Mouse (Mus musculus): ENCODE results near the gene Slc35g2. TPM values are rescaled to one million over a fixed set of nuclear protein-coding genes. Genes with fewer than 3 reads are reported as not detected.
A peak's percentile ranks its signal among the peaks of the same experiment; 100 is the strongest.

Gene Slc35g2
- polyA plus RNA-seq, 1 experiment from 2014 or later: 21.9 TPM

GRCm38 (mm10) chr9:100548313-100548712 lies 22.6 kb downstream of the Slc35g2 start:
- Histone ChIP-seq H3K4me2 (no peak overlapping the region), H3K4me1 (replicated peaks) (peaks cover 22% of the 10 kb centered on the region), H3K27me3 (no peaks in the 10 kb centered on the region), H3K9ac (no peak overlapping the region), H3K4me3 (no peak overlapping the region), H3K9me3 (peaks cover 5% of the 10 kb centered on the region; the same call in 1 of the 2 replicates), H3K36me3 (peaks cover 26% of the 10 kb centered on the region), H3K27ac (replicated peaks) (no peak overlapping the region)
- no peak for ATAC-seq (ENCODE audit: low FRiP score, low read depth)
- WGBS: 92% methylated on average over 2 of the region's 2 CpGs

GRCm38 (mm10) chr9:100546594-100546910 lies 24.3 kb downstream of the Slc35g2 start:
- peaks cover 16% of the 10 kb centered on the region for H3K36me3 ChIP-seq
- no peaks in the 10 kb centered on the region for H3K27me3 ChIP-seq
- H3K9ac ChIP-seq: peak overlapping the region; percentile 66
- H3K9me3 ChIP-seq: peaks cover 5% of the 10 kb centered on the region; the same call in 1 of the 2 replicates
- ATAC-seq (ENCODE audit: low FRiP score, low read depth): peak; percentile 20
- peak overlapping the region; percentile 89 for H3K4me3 ChIP-seq
- H3K4me2 ChIP-seq: peak overlapping the region; percentile 82
- H3K27ac ChIP-seq (replicated peaks): peak overlapping the region; percentile 95
- 12% methylated on average over 9 of the region's 9 CpGs for WGBS
- H3K4me1 ChIP-seq (replicated peaks): peaks cover 23% of the 10 kb centered on the region

GRCm38 (mm10) chr9:100545715-100546593 lies 24.9 kb downstream of the Slc35g2 start, which contains the start of gene Nck1:
Gene Nck1 (minus strand): TSS chr9:100546134.
- Histone ChIP-seq H3K4me1 (replicated peaks) (peaks cover 23% of the 10 kb centered on the region), H3K27ac (replicated peaks) (peak within 1 kb of the TSS; percentile 95), H3K4me3 (peak within 1 kb of the TSS; percentile 89), H3K27me3 (no peaks in the 10 kb centered on the region), H3K9me3 (peaks cover 5% of the 10 kb centered on the region; the same call in 1 of the 2 replicates), H3K9ac (peak within 1 kb of the TSS; percentile 81), H3K4me2 (peak within 1 kb of the TSS; percentile 82), H3K36me3 (peaks cover 12% of the 10 kb centered on the region)
- under 1% methylated on average over 88 of the region's 93 CpGs for WGBS
- peak; percentile 100 for ATAC-seq (ENCODE audit: low FRiP score, low read depth)

GRCm38 (mm10) chr9:100544948-100545714 lies 25.8 kb downstream of the Slc35g2 start:
- H3K4me3 ChIP-seq: peak overlapping the region; percentile 89
- H3K4me2 ChIP-seq: peak overlapping the region; percentile 80
- H3K27ac ChIP-seq (replicated peaks): peak overlapping the region; percentile 95
- H3K27me3 ChIP-seq: no peaks in the 10 kb centered on the region
- H3K9me3 ChIP-seq: peaks cover 5% of the 10 kb centered on the region; the same call in 1 of the 2 replicates
- H3K4me1 ChIP-seq (replicated peaks): peaks cover 23% of the 10 kb centered on the region
- peak overlapping the region; percentile 81 for H3K9ac ChIP-seq
- peaks cover 12% of the 10 kb centered on the region for H3K36me3 ChIP-seq
- under 1% methylated on average over 32 of the region's 38 CpGs for WGBS
- ATAC-seq (ENCODE audit: low FRiP score, low read depth): no peak; the same call in 1 of the 2 replicates

GRCm38 (mm10) chr9:100535618-100536262 lies 35.1 kb downstream of the Slc35g2 start:
- WGBS: 86% methylated on average over 2 of the region's 2 CpGs
- H3K9me3 ChIP-seq: no peaks in the 10 kb centered on the region
- H3K4me2 ChIP-seq: no peak overlapping the region
- H3K4me3 ChIP-seq: no peak overlapping the region
- no peaks in the 10 kb centered on the region for H3K27me3 ChIP-seq
- ATAC-seq (ENCODE audit: low FRiP score, low read depth): no peak
- 0 out of 2 replicates have a peak, but pooled peaks cover 7% of the 10 kb centered on the region for H3K4me1 ChIP-seq (replicated peaks)
- no peaks in the 10 kb centered on the region for H3K36me3 ChIP-seq
- H3K9ac ChIP-seq: no peak overlapping the region
- H3K27ac ChIP-seq (replicated peaks): no peak overlapping the region

- Histone ChIP-seq H3K9ac (no peak overlapping the region), H3K27me3 (no peaks in the 10 kb centered on the region), H3K27ac (replicated peaks) (no peak overlapping the region), H3K4me2 (no peak overlapping the region), H3K4me3 (no peak overlapping the region), H3K9me3 (no peaks in the 10 kb centered on the region), H3K4me1 (replicated peaks) (0 out of 2 replicates have a peak, but pooled peaks cover 7% of the 10 kb centered on the region), H3K36me3 (no peaks in the 10 kb centered on the region)
- no peak for ATAC-seq (ENCODE audit: low FRiP score, low read depth)
- 95% methylated on average over 3 of the region's 3 CpGs for WGBS
These were observed 36.2 kb downstream of the Slc35g2 start for GRCm38 (mm10) chr9:100534686-100535085.

GRCm38 (mm10) chr9:100532847-100533505 lies 37.9 kb downstream of the Slc35g2 start:
- Histone ChIP-seq H3K4me3 (no peak overlapping the region), H3K27ac (replicated peaks) (no peak overlapping the region), H3K4me2 (no peak overlapping the region), H3K4me1 (replicated peaks) (0 out of 2 replicates have a peak, but pooled peaks cover 7% of the 10 kb centered on the region), H3K27me3 (no peaks in the 10 kb centered on the region), H3K9me3 (no peaks in the 10 kb centered on the region), H3K9ac (no peak overlapping the region), H3K36me3 (0 out of 2 replicates have a peak, but pooled peaks cover 2% of the 10 kb centered on the region)
- WGBS: 77% methylated on average over 3 of the region's 3 CpGs
- no peak for ATAC-seq (ENCODE audit: low FRiP score, low read depth)

GRCm38 (mm10) chr9:100531296-100531695 lies 39.6 kb downstream of the Slc35g2 start:
- no peak overlapping the region for H3K9ac ChIP-seq
- no peak for ATAC-seq (ENCODE audit: low FRiP score, low read depth)
- H3K9me3 ChIP-seq: no peaks in the 10 kb centered on the region
- H3K4me3 ChIP-seq: no peak overlapping the region
- WGBS: 69% methylated on average over 1 of the region's 1 CpGs
- 0 out of 2 replicates have a peak, but pooled peaks cover 7% of the 10 kb centered on the region for H3K4me1 ChIP-seq (replicated peaks)
- H3K27me3 ChIP-seq: no peaks in the 10 kb centered on the region
- no peak overlapping the region for H3K27ac ChIP-seq (replicated peaks)
- H3K36me3 ChIP-seq: 0 out of 2 replicates have a peak, but pooled peaks cover 2% of the 10 kb centered on the region
- H3K4me2 ChIP-seq: no peak overlapping the region

GRCm38 (mm10) chr9:100525225-100525624 lies 45.7 kb downstream of the Slc35g2 start:
- Histone ChIP-seq H3K4me2 (no peak overlapping the region), H3K27ac (replicated peaks) (no peak overlapping the region), H3K27me3 (no peaks in the 10 kb centered on the region), H3K4me3 (no peak overlapping the region), H3K9me3 (no peaks in the 10 kb centered on the region), H3K4me1 (replicated peaks) (no peaks in the 10 kb centered on the region), H3K9ac (no peak overlapping the region), H3K36me3 (0 out of 2 replicates have a peak, but pooled peaks cover 2% of the 10 kb centered on the region)
- no peak for ATAC-seq (ENCODE audit: low FRiP score, low read depth)
- WGBS: 96% methylated on average over 2 of the region's 2 CpGs

GRCm38 (mm10) chr9:100522029-100522428 lies 48.9 kb downstream of the Slc35g2 start:
- no peak for ATAC-seq (ENCODE audit: low FRiP score, low read depth)
- H3K9ac ChIP-seq: no peak overlapping the region
- H3K4me3 ChIP-seq: no peak overlapping the region
- no peak overlapping the region for H3K4me2 ChIP-seq
- H3K27me3 ChIP-seq: no peaks in the 10 kb centered on the region
- WGBS: 86% methylated on average over 2 of the region's 2 CpGs
- H3K9me3 ChIP-seq: no peaks in the 10 kb centered on the region
- H3K4me1 ChIP-seq (replicated peaks): no peaks in the 10 kb centered on the region
- no peaks in the 10 kb centered on the region for H3K36me3 ChIP-seq
- H3K27ac ChIP-seq (replicated peaks): no peak overlapping the region

- Histone ChIP-seq H3K27me3 (no peaks in the 10 kb centered on the region), H3K9ac (no peak overlapping the region), H3K4me3 (no peak overlapping the region), H3K4me1 (replicated peaks) (no peaks in the 10 kb centered on the region), H3K36me3 (no peaks in the 10 kb centered on the region), H3K27ac (replicated peaks) (no peak overlapping the region), H3K9me3 (no peaks in the 10 kb centered on the region), H3K4me2 (no peak overlapping the region)
- ATAC-seq (ENCODE audit: low FRiP score, low read depth): no peak
- WGBS: under 1% methylated on average over 2 of the region's 2 CpGs
These were observed 50.3 kb downstream of the Slc35g2 start for GRCm38 (mm10) chr9:100520586-100520985.
